Mouse (Mus musculus): Measurements from ENCODE around the gene Tgfb1. TPM values are rescaled to one million over a fixed set of nuclear protein-coding genes. Genes with fewer than 3 reads are reported as not detected.

Tgfb1 gene
- 2.7 and 4.4 TPM in 2 replicates for polyA plus RNA-seq (2015; fragmentation: Nextera tagmentation; extraction: Ambion mirVana)

DNA sequence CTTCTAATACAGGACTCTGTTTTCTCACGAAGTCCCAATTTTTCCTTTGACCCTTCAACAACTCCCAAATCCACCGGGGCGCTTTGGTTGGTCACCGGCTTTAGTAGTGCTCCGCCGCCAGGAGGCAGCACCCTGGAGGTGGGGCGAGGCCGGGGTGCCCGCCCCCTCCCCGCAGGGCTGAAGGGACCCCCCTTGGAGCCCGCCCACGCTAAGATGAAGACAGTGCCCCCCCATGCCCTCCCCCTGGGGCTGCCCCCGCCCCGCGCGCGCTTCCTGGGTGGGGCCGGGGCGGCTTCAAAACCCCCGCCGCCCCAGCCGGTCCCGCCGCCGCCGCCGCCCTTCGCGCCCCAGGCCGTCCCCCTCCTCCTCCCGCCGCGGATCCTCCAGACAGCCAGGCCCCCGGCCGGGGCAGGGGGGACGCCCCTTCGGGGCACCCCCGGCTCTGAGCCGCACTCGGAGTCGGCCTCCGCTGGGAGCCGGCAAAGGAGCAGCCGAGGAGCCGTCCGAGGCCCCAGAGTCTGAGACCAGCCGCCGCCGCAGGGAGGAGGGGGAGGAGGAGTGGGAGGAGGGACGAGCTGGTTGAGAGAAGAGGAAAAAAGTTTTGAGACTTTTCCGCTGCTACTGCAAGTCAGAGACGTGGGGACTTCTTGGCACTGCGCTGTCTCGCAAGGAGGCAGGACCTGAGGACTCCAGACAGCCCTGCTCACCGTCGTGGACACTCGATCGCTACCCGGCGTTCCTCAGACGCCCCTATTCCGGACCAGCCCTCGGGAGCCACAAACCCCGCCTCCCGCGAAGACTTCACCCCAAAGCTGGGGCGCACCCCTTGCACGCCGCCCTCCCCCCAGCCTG lies at the start of gene Tgfb1:
Tgfb1 (plus strand) TSS at position 323 of the 852 bp plus-strand sequence.

DNA sequence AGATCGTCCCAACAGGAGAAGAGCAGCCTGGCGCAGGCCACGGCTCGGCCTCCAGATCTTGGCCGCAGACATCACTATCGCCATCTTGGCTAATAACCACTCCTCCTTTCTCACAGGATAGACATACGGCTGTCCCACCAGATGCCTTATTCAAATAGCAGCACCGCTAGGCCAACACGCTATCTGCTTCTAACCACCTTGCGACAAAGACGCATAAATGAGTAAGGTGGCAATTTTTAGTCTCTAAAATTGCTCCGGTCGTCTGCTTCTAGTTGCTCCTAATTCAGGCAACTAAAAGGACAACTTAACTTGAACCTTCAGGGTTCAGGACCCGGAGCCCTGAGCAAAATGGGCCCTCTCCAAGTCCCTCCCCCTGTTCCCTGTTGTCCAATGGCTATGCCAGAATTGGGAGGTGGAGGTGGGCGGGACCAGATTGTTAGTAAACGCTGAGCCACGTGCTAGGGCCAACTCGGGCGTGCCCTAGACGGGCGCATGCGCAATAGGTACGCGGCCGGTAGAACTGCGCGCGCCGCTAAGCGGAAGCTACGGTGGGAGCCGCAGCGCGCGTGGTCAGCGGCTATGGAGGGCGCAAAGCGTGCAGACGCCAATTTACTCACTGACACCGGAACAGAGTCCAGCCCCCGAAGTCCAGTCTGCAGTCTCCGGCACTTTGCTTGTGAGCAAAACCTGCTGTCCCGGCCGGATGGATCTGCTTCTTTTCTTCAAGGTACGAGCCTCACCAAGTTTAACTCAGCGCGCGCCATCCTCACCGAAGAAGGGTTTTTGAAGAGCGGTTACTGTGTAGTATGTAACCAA lies 27.9 kb upstream of the Tgfb1 start, which contains the start of the genes Bckdha and Exosc5:
Bckdha (minus strand) TSS at position 325 of the 816 bp plus-strand sequence.
Exosc5 (plus strand) TSS at position 508 of the 816 bp plus-strand sequence.

DNA sequence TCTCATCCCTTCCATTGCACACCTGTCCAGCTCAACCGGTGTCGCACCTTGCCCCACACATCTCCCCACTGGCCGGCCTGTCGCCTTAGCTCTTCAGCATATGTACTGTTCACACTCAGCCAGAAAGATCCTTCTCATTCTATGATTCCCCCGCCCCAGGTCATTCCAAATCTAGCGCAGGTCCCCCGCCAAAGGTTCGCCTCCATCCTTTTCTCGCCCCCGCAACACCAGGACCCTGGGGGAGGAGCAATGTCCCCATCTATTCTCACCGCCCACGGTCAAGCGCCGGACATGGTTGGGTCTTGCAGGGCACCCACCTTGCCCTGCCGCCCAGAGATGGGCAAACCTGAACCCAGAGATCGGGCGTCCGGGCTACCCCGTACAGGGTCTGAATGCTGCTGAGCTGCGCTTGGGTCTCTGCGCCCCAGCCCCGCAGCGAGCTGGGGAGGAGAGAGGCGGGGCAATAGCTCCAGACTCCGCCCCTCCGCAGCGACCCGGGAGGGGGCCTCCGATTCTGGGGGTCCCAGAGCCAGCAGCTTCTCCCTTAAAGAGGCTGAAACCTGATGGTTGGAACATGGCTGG lies 12.0 kb upstream of the Tgfb1 start, which contains the start of gene Tmem91:
Tmem91 (minus strand) TSS at position 448 of the 582 bp plus-strand sequence.

DNA sequence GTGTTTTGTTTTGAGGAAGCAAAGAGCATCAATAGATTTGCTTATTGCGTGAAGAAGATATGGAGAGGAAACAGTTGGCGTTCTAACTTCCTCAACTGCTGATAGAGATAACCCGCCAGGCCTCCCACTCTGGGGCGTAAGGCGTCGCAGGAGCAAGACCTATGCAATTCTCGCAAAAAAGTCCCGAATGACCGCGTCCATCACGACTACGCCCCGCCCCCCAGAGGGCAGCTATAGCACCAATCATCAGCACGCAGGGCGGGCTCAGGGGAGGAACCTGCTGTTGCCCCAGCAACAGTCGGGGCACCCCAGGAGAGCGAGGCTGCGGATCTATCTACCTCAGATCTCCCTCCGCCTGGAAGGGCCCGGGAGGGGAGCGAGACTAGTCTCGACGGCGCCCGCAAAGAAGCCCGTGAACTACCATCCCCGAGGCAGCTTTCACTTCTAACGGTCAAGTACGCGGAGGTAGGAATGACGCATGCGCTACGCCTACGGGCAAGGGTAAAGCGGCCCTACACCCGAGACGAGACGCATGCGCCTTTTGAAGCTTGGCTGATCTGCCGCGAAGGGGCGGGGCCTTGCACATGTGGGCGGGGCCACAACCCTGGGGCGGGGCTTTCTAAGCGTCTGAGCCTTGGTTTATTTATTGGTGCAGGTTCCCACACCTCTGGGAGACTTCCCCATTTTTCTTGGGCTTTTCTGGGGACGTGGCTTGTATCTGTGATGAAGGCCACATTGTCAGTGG lies 6.1 kb upstream of the Tgfb1 start, which contains the start of gene B9d2:
B9d2 (plus strand) TSS at position 267 of the 745 bp plus-strand sequence.

DNA sequence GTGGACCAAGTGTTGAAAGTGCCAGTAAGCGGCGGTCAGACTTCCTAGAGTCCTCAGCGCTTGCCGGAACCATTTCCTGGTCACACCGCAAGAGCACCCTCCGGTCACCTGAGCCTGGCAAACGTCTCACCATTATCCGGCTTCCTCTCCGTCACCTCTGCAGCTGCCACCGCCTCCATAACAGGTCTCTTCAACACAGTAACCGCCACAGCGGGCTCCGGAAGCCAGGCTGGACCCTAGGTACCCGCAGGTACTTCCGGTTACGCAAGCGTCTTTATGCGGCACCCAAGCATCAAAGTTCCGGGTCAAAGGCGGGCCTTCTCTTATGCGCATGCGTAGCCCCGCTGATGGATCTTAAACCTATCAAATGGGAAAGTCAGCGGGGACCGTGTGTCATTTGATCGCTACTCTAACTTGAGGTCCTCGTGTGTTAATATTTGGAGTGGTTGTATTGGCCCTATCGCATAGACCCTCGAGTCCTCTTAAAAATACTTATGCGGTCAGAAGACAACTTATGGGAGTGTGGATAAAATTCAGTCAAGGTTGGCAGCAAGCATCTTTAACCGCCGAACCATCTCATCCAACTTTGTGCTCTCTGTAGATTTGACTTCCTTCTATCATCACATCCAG lies 32.1 kb downstream of the Tgfb1 start, which contains the start of gene Ccdc97:
Ccdc97 (minus strand) TSS at position 301 of the 630 bp plus-strand sequence.

Other genes starting within 250 kb of the Tgfb1 start
- gene Ceacam1, start 209.4 kb upstream of the Tgfb1 start, polyA plus RNA-seq (2015; fragmentation: Nextera tagmentation; extraction: Ambion mirVana), result 9.0 and 17.7 TPM in 2 replicates
- 0.08 TPM in 1 of 2 replicates, not detected in the other for gene Ceacam2, start 147.1 kb upstream of the Tgfb1 start, polyA plus RNA-seq (2015; fragmentation: Nextera tagmentation; extraction: Ambion mirVana)
- gene Erich4, start 71.1 kb upstream of the Tgfb1 start, polyA plus RNA-seq (2015; fragmentation: Nextera tagmentation; extraction: Ambion mirVana), result 0.19 TPM in 1 of 2 replicates, not detected in the other
- gene Dmac2, start 67.6 kb upstream of the Tgfb1 start, polyA plus RNA-seq (2015; fragmentation: Nextera tagmentation; extraction: Ambion mirVana), result 19.7 and 31.0 TPM in 2 replicates
- 8.3 and 15.6 TPM in 2 replicates for gene B3gnt8, start 60.3 kb upstream of the Tgfb1 start, polyA plus RNA-seq (2015; fragmentation: Nextera tagmentation; extraction: Ambion mirVana)
- 86.9 and 135 TPM in 2 replicates for gene Bckdha, start 28.0 kb upstream of the Tgfb1 start, polyA plus RNA-seq (2015; fragmentation: Nextera tagmentation; extraction: Ambion mirVana)
- gene Exosc5, start 27.8 kb upstream of the Tgfb1 start, polyA plus RNA-seq (2015; fragmentation: Nextera tagmentation; extraction: Ambion mirVana), result 77.2 and 88.6 TPM in 2 replicates
- 2.2 and 3.2 TPM in 2 replicates for gene Tmem91, start 11.8 kb upstream of the Tgfb1 start, polyA plus RNA-seq (2015; fragmentation: Nextera tagmentation; extraction: Ambion mirVana)
- 38.3 and 53.7 TPM in 2 replicates for gene B9d2, start 6.2 kb upstream of the Tgfb1 start, polyA plus RNA-seq (2015; fragmentation: Nextera tagmentation; extraction: Ambion mirVana)
- 16.5 and 21.0 TPM in 2 replicates for gene Ccdc97, start 32.1 kb downstream of the Tgfb1 start, polyA plus RNA-seq (2015; fragmentation: Nextera tagmentation; extraction: Ambion mirVana)
- gene Hnrnpul1, start 67.8 kb downstream of the Tgfb1 start, polyA plus RNA-seq (2015; fragmentation: Nextera tagmentation; extraction: Ambion mirVana), result 32.7 and 43.2 TPM in 2 replicates
- 101 and 135 TPM in 2 replicates for gene Axl, start 101.7 kb downstream of the Tgfb1 start, polyA plus RNA-seq (2015; fragmentation: Nextera tagmentation; extraction: Ambion mirVana)
- 6.0 and 8.0 TPM in 2 replicates for gene Cyp2s1, start 129.9 kb downstream of the Tgfb1 start, polyA plus RNA-seq (2015; fragmentation: Nextera tagmentation; extraction: Ambion mirVana)
- gene Cyp2b10, start 210.6 kb downstream of the Tgfb1 start, polyA plus RNA-seq (2015; fragmentation: Nextera tagmentation; extraction: Ambion mirVana), result 0.11 TPM in 1 of 2 replicates, not detected in the other

Data from adrenal gland, postnatal 0 days (tissue).